Mouse (Mus musculus): ENCODE results near the gene Tmem208.
"Not testable (repeated sequence)": the region's sequence is repeated elsewhere in the genome, so short reads cannot be mapped to it uniquely, and the experiment has no call there.

Gene Tmem208

GRCm38 (mm10) chr8:105326141-105326672 lies at the start of gene Tmem208, which contains the start of gene Lrrc29:
Tmem208 (plus strand) TSS chr8:105326354.
Lrrc29 (minus strand) TSS chr8:105326278.
- peak; percentile 96 for DNase-seq (ENCODE audit: low read depth, low spot score)

GRCm38 (mm10) chr8:105278911-105279334 lies 47.2 kb upstream of the Tmem208 start:
- no peak for DNase-seq (ENCODE audit: low read depth, low spot score)

- no peak for DNase-seq (ENCODE audit: low read depth, low spot score)
Measured at GRCm38 (mm10) chr8:105280567-105280966, 45.6 kb upstream of the Tmem208 start.

- DNase-seq (ENCODE audit: low read depth, low spot score) = no peak
Measured at GRCm38 (mm10) chr8:105281821-105282220, 44.3 kb upstream of the Tmem208 start.

- no peak for DNase-seq (ENCODE audit: low read depth, low spot score)
Measured at GRCm38 (mm10) chr8:105282239-105282638, 43.9 kb upstream of the Tmem208 start.

GRCm38 (mm10) chr8:105283074-105283473 lies 43.1 kb upstream of the Tmem208 start:
- DNase-seq (ENCODE audit: low read depth, low spot score) = peak; percentile 48

GRCm38 (mm10) chr8:105285514-105285913 lies 40.6 kb upstream of the Tmem208 start:
- DNase-seq (ENCODE audit: low read depth, low spot score) = no peak

- no peak for DNase-seq (ENCODE audit: low read depth, low spot score)
Measured at GRCm38 (mm10) chr8:105286907-105287306, 39.2 kb upstream of the Tmem208 start.

- no peak for DNase-seq (ENCODE audit: low read depth, low spot score)
Measured at GRCm38 (mm10) chr8:105288231-105288630, 37.9 kb upstream of the Tmem208 start.

GRCm38 (mm10) chr8:105288958-105289732 lies 37.0 kb upstream of the Tmem208 start:
- DNase-seq (ENCODE audit: low read depth, low spot score) = peak; percentile 97

- peak; percentile 57 for DNase-seq (ENCODE audit: low read depth, low spot score)
Measured at GRCm38 (mm10) chr8:105289805-105290460, 36.2 kb upstream of the Tmem208 start, which contains the start of gene 4931428F04Rik. 4931428F04Rik (minus strand) TSS chr8:105289864.

GRCm38 (mm10) chr8:105290554-105291314 lies 35.4 kb upstream of the Tmem208 start:
- peak; percentile 94 for DNase-seq (ENCODE audit: low read depth, low spot score)

GRCm38 (mm10) chr8:105291364-105291763 lies 34.8 kb upstream of the Tmem208 start:
- DNase-seq (ENCODE audit: low read depth, low spot score) = not testable (repeated sequence)

GRCm38 (mm10) chr8:105291802-105292201 lies 34.4 kb upstream of the Tmem208 start:
- not testable (repeated sequence) for DNase-seq (ENCODE audit: low read depth, low spot score)

GRCm38 (mm10) chr8:105292471-105292870 lies 33.7 kb upstream of the Tmem208 start:
- DNase-seq (ENCODE audit: low read depth, low spot score) = no peak

- DNase-seq (ENCODE audit: low read depth, low spot score) = no peak
Measured at GRCm38 (mm10) chr8:105293405-105293804, 32.7 kb upstream of the Tmem208 start.

- DNase-seq (ENCODE audit: low read depth, low spot score) = no peak
Measured at GRCm38 (mm10) chr8:105294776-105295175, 31.4 kb upstream of the Tmem208 start.

GRCm38 (mm10) chr8:105295256-105295655 lies 30.9 kb upstream of the Tmem208 start:
- DNase-seq (ENCODE audit: low read depth, low spot score) = no peak

- no peak for DNase-seq (ENCODE audit: low read depth, low spot score)
Measured at GRCm38 (mm10) chr8:105295895-105296573, 30.1 kb upstream of the Tmem208 start, which contains the start of gene Exoc3l. Exoc3l (minus strand) TSS chr8:105296101.

GRCm38 (mm10) chr8:105297511-105298192 lies 28.5 kb upstream of the Tmem208 start, which contains the start of gene E2f4:
E2f4 (plus strand) TSS chr8:105297663.
- DNase-seq (ENCODE audit: low read depth, low spot score) = peak; percentile 90

Data from forelimb bud, embryonic 11.5 days (tissue).